Mouse (Mus musculus) G1E (cell line): ENCODE data around the gene C3ar1.

ENCODE experiments used
- CTCF ChIP-seq: IDR thresholded peaks from 2 replicates; pipeline ENCODE4 v1.5.1; 2012; ENCODE audit warnings: low read depth, low read length, inconsistent platforms, mixed read lengths
- GATA1 ChIP-seq: IDR thresholded peaks from 2 replicates; pipeline ENCODE4 v1.6.1; 2012; ENCODE audit warnings: borderline replicate concordance, low read length, inconsistent platforms, mixed read lengths
- GATA2 ChIP-seq: IDR thresholded peaks from 2 replicates; pipeline ENCODE4 v1.6.1; 2012; ENCODE audit warnings: low read depth, low read length, inconsistent platforms, borderline replicate concordance
- POLR2AphosphoS5 ChIP-seq: IDR thresholded peaks from 2 replicates; pipeline ENCODE4 v1.6.1; 2012; ENCODE audit warnings: low read depth, low read length, inconsistent platforms; ENCODE audit not compliant: insufficient replicate concordance
- TAL1 ChIP-seq: conservative IDR thresholded peaks from 2 replicates; pipeline ENCODE4 v1.6.1; 2012; ENCODE audit warnings: low read depth, low read length, inconsistent platforms, mixed read lengths

- TF ChIP-seq CTCF (no peak), GATA1 (no peak), TAL1 (no peak), POLR2AphosphoS5 (no peak), GATA2 (no peak)
These were observed 25.3 kb upstream of the C3ar1 start for GRCm38 (mm10) chr6:122881287-122881686.
